Mouse (Mus musculus): ENCODE results near the gene Gm20431. TPM values are rescaled to one million over a fixed set of nuclear protein-coding genes. Genes with fewer than 3 reads are reported as not detected.

The Gm20431 gene
- polyA plus RNA-seq, 1 experiment from 2014 or later = 9.1 TPM

- Histone ChIP-seq H3K27ac (replicated peaks; ENCODE audit: low read depth, low read length) (peak overlapping the region; percentile 58), H3K27me3 (replicated peaks; ENCODE audit: control insufficient read depth, insufficient read depth, low read length) (no peaks in the 10 kb centered on the region), H3K9me3 (ENCODE audit: control insufficient read depth, low read length) (no peaks in the 10 kb centered on the region), H3K4me3 (ENCODE audit: low read depth, low read length) (peak overlapping the region; percentile 86), H3K36me3 (ENCODE audit: control insufficient read depth, insufficient read depth, low read length) (peaks cover 15% of the 10 kb centered on the region; the same call in 1 of the 2 replicates), H3K9ac (ENCODE audit: low read depth, low read length) (peak overlapping the region; percentile 90), H3K4me2 (ENCODE audit: low read depth, low read length) (peak overlapping the region; percentile 98), H3K4me1 (ENCODE audit: control insufficient read depth, insufficient read depth, low read length) (peaks cover 22% of the 10 kb centered on the region)
- WGBS = 20% methylated on average over 13 of the region's 13 CpGs
- ATAC-seq (ENCODE audit: low read depth) (peak; percentile 12; the same call in 1 of the 2 replicates), DNase-seq (ENCODE audit: low spot score) (peak; percentile 55)
These were observed 1.3 kb downstream of the Gm20431 start for GRCm38 (mm10) chr2:167659847-167660610.

- peak overlapping the region; percentile 98 for H3K4me2 ChIP-seq (ENCODE audit: low read depth, low read length)
- H3K9ac ChIP-seq (ENCODE audit: low read depth, low read length) = peak overlapping the region; percentile 90; the same call in 1 of the 2 replicates
- H3K9me3 ChIP-seq (ENCODE audit: control insufficient read depth, low read length) = no peaks in the 10 kb centered on the region
- no peak for ATAC-seq (ENCODE audit: low read depth)
- H3K27me3 ChIP-seq (replicated peaks; ENCODE audit: control insufficient read depth, insufficient read depth, low read length) = no peaks in the 10 kb centered on the region
- peaks cover 22% of the 10 kb centered on the region for H3K4me1 ChIP-seq (ENCODE audit: control insufficient read depth, insufficient read depth, low read length)
- peak overlapping the region; percentile 86 for H3K4me3 ChIP-seq (ENCODE audit: low read depth, low read length)
- H3K27ac ChIP-seq (replicated peaks; ENCODE audit: low read depth, low read length) = 0 out of 2 replicates have a peak overlapping the region, but pooled peaks have one; percentile 58
- DNase-seq (ENCODE audit: low spot score) = peak; percentile 62
- 57% methylated on average over 10 of the region's 10 CpGs for WGBS
- peaks cover 20% of the 10 kb centered on the region for H3K36me3 ChIP-seq (ENCODE audit: control insufficient read depth, insufficient read depth, low read length)
These were observed 2.0 kb downstream of the Gm20431 start for GRCm38 (mm10) chr2:167659177-167659846.

- Histone ChIP-seq H3K9ac (ENCODE audit: low read depth, low read length) (0 out of 2 replicates have a peak overlapping the region, but pooled peaks have one; percentile 15), H3K4me1 (ENCODE audit: control insufficient read depth, insufficient read depth, low read length) (peaks cover 22% of the 10 kb centered on the region), H3K27me3 (replicated peaks; ENCODE audit: control insufficient read depth, insufficient read depth, low read length) (no peaks in the 10 kb centered on the region), H3K4me3 (ENCODE audit: low read depth, low read length) (no peak overlapping the region), H3K27ac (replicated peaks; ENCODE audit: low read depth, low read length) (no peak overlapping the region), H3K36me3 (ENCODE audit: control insufficient read depth, insufficient read depth, low read length) (peaks cover 24% of the 10 kb centered on the region), H3K9me3 (ENCODE audit: control insufficient read depth, low read length) (no peaks in the 10 kb centered on the region), H3K4me2 (ENCODE audit: low read depth, low read length) (0 out of 2 replicates have a peak overlapping the region, but pooled peaks have one; percentile 98)
- ATAC-seq (ENCODE audit: low read depth) (no peak), DNase-seq (ENCODE audit: low spot score) (no peak)
- whole genome bisulfite sequencing = 60% methylated on average over 11 of the region's 11 CpGs
These were observed 2.6 kb downstream of the Gm20431 start for GRCm38 (mm10) chr2:167658712-167659111.

- H3K4me3 ChIP-seq (ENCODE audit: low read depth, low read length) = no peak overlapping the region
- DNase-seq (ENCODE audit: low spot score) = no peak
- ATAC-seq (ENCODE audit: low read depth) = no peak
- WGBS = 90% methylated on average over 3 of the region's 4 CpGs
- 0 out of 2 replicates have a peak overlapping the region, but pooled peaks have one; percentile 15 for H3K9ac ChIP-seq (ENCODE audit: low read depth, low read length)
- no peaks in the 10 kb centered on the region for H3K9me3 ChIP-seq (ENCODE audit: control insufficient read depth, low read length)
- no peak overlapping the region for H3K4me2 ChIP-seq (ENCODE audit: low read depth, low read length)
- H3K27me3 ChIP-seq (replicated peaks; ENCODE audit: control insufficient read depth, insufficient read depth, low read length) = no peaks in the 10 kb centered on the region
- no peak overlapping the region for H3K27ac ChIP-seq (replicated peaks; ENCODE audit: low read depth, low read length)
- H3K36me3 ChIP-seq (ENCODE audit: control insufficient read depth, insufficient read depth, low read length) = peaks cover 31% of the 10 kb centered on the region
- H3K4me1 ChIP-seq (ENCODE audit: control insufficient read depth, insufficient read depth, low read length) = peaks cover 22% of the 10 kb centered on the region
These were observed 3.3 kb downstream of the Gm20431 start for GRCm38 (mm10) chr2:167657973-167658372.

- no peaks in the 10 kb centered on the region for H3K27me3 ChIP-seq (replicated peaks; ENCODE audit: control insufficient read depth, insufficient read depth, low read length)
- H3K27ac ChIP-seq (replicated peaks; ENCODE audit: low read depth, low read length) = no peak overlapping the region
- DNase-seq (ENCODE audit: low spot score) = no peak
- peaks cover 18% of the 10 kb centered on the region for H3K4me1 ChIP-seq (ENCODE audit: control insufficient read depth, insufficient read depth, low read length)
- H3K36me3 ChIP-seq (ENCODE audit: control insufficient read depth, insufficient read depth, low read length) = peaks cover 43% of the 10 kb centered on the region
- WGBS = 84% methylated on average over 16 of the region's 16 CpGs
- H3K9ac ChIP-seq (ENCODE audit: low read depth, low read length) = no peak overlapping the region
- no peak for ATAC-seq (ENCODE audit: low read depth)
- H3K4me3 ChIP-seq (ENCODE audit: low read depth, low read length) = no peak overlapping the region
- no peak overlapping the region for H3K4me2 ChIP-seq (ENCODE audit: low read depth, low read length)
- H3K9me3 ChIP-seq (ENCODE audit: control insufficient read depth, low read length) = no peaks in the 10 kb centered on the region
These were observed 4.4 kb downstream of the Gm20431 start for GRCm38 (mm10) chr2:167656629-167657478.

GRCm38 (mm10) chr2:167654911-167655600 lies 6.2 kb downstream of the Gm20431 start:
- 91% methylated on average over 10 of the region's 10 CpGs for WGBS
- no peak for ATAC-seq (ENCODE audit: low read depth)
- Histone ChIP-seq H3K36me3 (ENCODE audit: control insufficient read depth, insufficient read depth, low read length) (peaks cover 51% of the 10 kb centered on the region), H3K4me2 (ENCODE audit: low read depth, low read length) (no peak overlapping the region), H3K27ac (replicated peaks; ENCODE audit: low read depth, low read length) (no peak overlapping the region), H3K4me1 (ENCODE audit: control insufficient read depth, insufficient read depth, low read length) (peaks cover 10% of the 10 kb centered on the region), H3K4me3 (ENCODE audit: low read depth, low read length) (no peak overlapping the region), H3K9me3 (ENCODE audit: control insufficient read depth, low read length) (no peaks in the 10 kb centered on the region), H3K9ac (ENCODE audit: low read depth, low read length) (no peak overlapping the region), H3K27me3 (replicated peaks; ENCODE audit: control insufficient read depth, insufficient read depth, low read length) (no peaks in the 10 kb centered on the region)
- DNase-seq (ENCODE audit: low spot score) = no peak

- Histone ChIP-seq H3K4me1 (ENCODE audit: control insufficient read depth, insufficient read depth, low read length) (no peaks in the 10 kb centered on the region), H3K4me3 (ENCODE audit: low read depth, low read length) (no peak overlapping the region), H3K27ac (replicated peaks; ENCODE audit: low read depth, low read length) (no peak overlapping the region), H3K9me3 (ENCODE audit: control insufficient read depth, low read length) (no peaks in the 10 kb centered on the region), H3K36me3 (ENCODE audit: control insufficient read depth, insufficient read depth, low read length) (peaks cover 66% of the 10 kb centered on the region), H3K9ac (ENCODE audit: low read depth, low read length) (no peak overlapping the region), H3K27me3 (replicated peaks; ENCODE audit: control insufficient read depth, insufficient read depth, low read length) (no peaks in the 10 kb centered on the region), H3K4me2 (ENCODE audit: low read depth, low read length) (no peak overlapping the region)
- DNase-seq (ENCODE audit: low spot score) (no peak), ATAC-seq (ENCODE audit: low read depth) (no peak)
- WGBS = 80% methylated on average over 7 of the region's 7 CpGs
These were observed 8.6 kb downstream of the Gm20431 start for GRCm38 (mm10) chr2:167652694-167653093.

GRCm38 (mm10) chr2:167651622-167652021 lies 9.7 kb downstream of the Gm20431 start:
- Histone ChIP-seq H3K4me3 (ENCODE audit: low read depth, low read length) (no peak overlapping the region), H3K27me3 (replicated peaks; ENCODE audit: control insufficient read depth, insufficient read depth, low read length) (no peaks in the 10 kb centered on the region), H3K9me3 (ENCODE audit: control insufficient read depth, low read length) (no peaks in the 10 kb centered on the region), H3K4me2 (ENCODE audit: low read depth, low read length) (no peak overlapping the region), H3K9ac (ENCODE audit: low read depth, low read length) (no peak overlapping the region), H3K36me3 (ENCODE audit: control insufficient read depth, insufficient read depth, low read length) (peaks cover 68% of the 10 kb centered on the region), H3K27ac (replicated peaks; ENCODE audit: low read depth, low read length) (no peak overlapping the region), H3K4me1 (ENCODE audit: control insufficient read depth, insufficient read depth, low read length) (no peaks in the 10 kb centered on the region)
- WGBS = 82% methylated on average over 5 of the region's 9 CpGs
- no peak for DNase-seq (ENCODE audit: low spot score)
- ATAC-seq (ENCODE audit: low read depth) = no peak

All from embryonic facial prominence, embryonic 14.5 days (tissue).